Mouse (Mus musculus) large intestine, adult 2 months (tissue): ENCODE measurements around the gene Mettl7a1. TPM values are rescaled to one million over a fixed set of nuclear protein-coding genes. Genes with fewer than 3 reads are reported as not detected.

Source experiments
- polyA plus RNA-seq: library from polyadenylated mRNA; depleted of rRNA; stranded (reverse); fragments of >200 nt; gene quantifications from 2 replicates; pipeline ENCODE4 v1.2.3, GENCODE M21; 2012; rRNA removed

Mettl7a1 gene
- polyA plus RNA-seq, 1 experiment, result 22.8 TPM

Other genes starting within 250 kb of the Mettl7a1 start
- gene Atf1, start 76.3 kb upstream of the Mettl7a1 start, polyA plus RNA-seq, result 32.9 and 35.7 TPM in 2 replicates
- not detected in 2 replicates for gene Tmprss12, start 23.3 kb upstream of the Mettl7a1 start, polyA plus RNA-seq
- gene Mettl7a3, start 30.8 kb downstream of the Mettl7a1 start, polyA plus RNA-seq, result not detected in 2 replicates
- not detected in 2 replicates for gene Methig1, start 49.0 kb downstream of the Mettl7a1 start, polyA plus RNA-seq
- gene Mettl7a2, start 49.1 kb downstream of the Mettl7a1 start, polyA plus RNA-seq, result not detected in 2 replicates
- gene Higd1c, start 60.4 kb downstream of the Mettl7a1 start, polyA plus RNA-seq, result not detected in 2 replicates
- gene Gm5475, start 118.0 kb downstream of the Mettl7a1 start, polyA plus RNA-seq, result 0.07 and 0.18 TPM in 2 replicates
- gene Slc11a2, start 120.9 kb downstream of the Mettl7a1 start, polyA plus RNA-seq, result 42.1 and 56.1 TPM in 2 replicates
- gene Letmd1, start 164.9 kb downstream of the Mettl7a1 start, polyA plus RNA-seq, result 30.1 and 36.7 TPM in 2 replicates
- 1.3 and 1.4 TPM in 2 replicates for gene Csrnp2, start 191.3 kb downstream of the Mettl7a1 start, polyA plus RNA-seq
- gene Tfcp2, start 247.9 kb downstream of the Mettl7a1 start, polyA plus RNA-seq, result 3.4 and 4.0 TPM in 2 replicates